Mouse (Mus musculus) neutrophil, adult 5-6 weeks (primary cell): ENCODE measurements around the gene Clcn6. TPM values are rescaled to one million over a fixed set of nuclear protein-coding genes. Genes with fewer than 3 reads are reported as not detected.

Experiments used
- ATAC-seq: fragments of 151-379, 151-347 bp; 2 replicates; pipeline ENCODE4 v1.8.0; 2017; ENCODE audit warnings: mild to moderate bottlenecking, moderate TSS enrichment; ENCODE audit not compliant: insufficient number of reproducible peaks, poor library complexity, low FRiP score, severe bottlenecking; ENCODE audit errors: extremely low read depth
- total RNA-seq: library from RNA; stranded (forward); fragments of 200-1000 nt; gene quantifications from 2 replicates; pipeline ENCODE4 v1.2.3, GENCODE M21; 2017

Clcn6 gene
- total RNA-seq, 1 experiment from 2014 or later = 14.9 TPM

DNA sequence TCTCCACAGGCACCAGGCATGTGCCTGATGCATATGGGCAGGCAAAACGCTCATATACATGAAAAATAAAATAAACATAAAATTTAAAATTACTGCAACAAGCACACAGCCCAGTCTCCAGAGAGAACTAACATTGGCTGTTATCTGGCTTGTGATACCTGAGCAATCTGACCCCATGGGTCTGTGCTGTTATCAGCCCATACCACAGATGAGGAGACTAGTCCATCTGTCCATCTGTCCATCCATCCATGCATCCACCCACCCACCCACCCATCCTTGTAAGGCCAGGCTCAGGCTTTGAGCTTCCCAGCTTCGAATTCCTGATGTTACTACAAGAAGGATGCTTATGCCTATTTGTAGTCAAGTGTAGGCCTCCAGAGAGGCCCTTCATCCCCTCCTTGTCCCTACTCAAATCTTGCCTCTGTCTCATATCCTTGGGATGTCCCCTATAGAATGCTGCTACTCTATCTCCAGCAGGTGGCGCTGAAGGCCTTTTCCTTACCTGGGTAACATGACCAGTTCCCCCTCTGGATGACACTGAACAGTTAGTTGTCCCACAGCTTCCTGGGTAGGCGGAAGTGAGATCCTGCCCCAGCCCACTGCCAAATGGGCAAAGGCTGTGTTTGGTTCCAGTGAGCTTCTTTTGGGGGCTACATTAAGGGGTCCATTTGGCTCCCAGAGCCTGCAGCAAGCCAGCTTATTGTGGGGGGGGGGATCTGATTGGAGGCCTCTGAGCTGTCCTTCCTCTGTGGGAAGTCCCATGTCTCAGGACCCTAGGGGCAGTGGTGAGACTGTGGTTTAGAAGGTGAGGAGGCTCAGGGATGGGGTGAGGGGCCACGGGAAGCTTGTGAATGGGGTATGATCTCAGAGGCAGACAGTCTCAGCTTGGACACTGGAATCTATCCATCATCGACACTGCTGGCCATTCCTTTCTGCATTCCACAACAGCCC lies 78.5 kb downstream of the Clcn6 start:
- ATAC-seq = peak; percentile 58

DNA sequence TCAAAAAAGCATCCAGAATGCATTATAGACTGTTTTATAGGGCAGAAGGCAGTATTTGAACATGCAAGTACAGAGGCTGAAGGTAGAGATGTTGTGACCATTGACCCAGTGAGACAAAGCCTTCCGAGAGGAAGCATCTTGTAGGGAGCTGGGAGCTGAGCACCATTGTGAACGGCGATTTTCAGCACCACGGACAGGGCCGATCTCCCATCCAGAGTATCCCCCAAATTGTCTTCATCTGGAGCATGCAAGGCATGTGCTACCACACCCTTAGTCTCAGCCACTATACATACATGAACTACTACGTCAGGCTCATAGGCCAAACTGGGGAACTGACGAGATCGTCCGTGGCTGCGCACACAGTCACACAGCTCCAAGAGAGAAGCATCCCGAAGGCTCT lies 81.5 kb downstream of the Clcn6 start:
- ATAC-seq = no peak

Other genes with a start within 250 kb of the Clcn6 start
- 44.7 and 50.8 TPM in 2 replicates for gene Zfp984, start 229.0 kb downstream of the Clcn6 start, total RNA-seq
- 10.3 and 10.8 TPM in 2 replicates for gene Zfp933, start 190.5 kb downstream of the Clcn6 start, total RNA-seq
- gene Miip, start 170.0 kb downstream of the Clcn6 start, total RNA-seq = 67.3 and 77.2 TPM in 2 replicates
- gene Fv1, start 169.8 kb downstream of the Clcn6 start, total RNA-seq = 20.9 and 22.0 TPM in 2 replicates
- gene Mfn2, start 134.1 kb downstream of the Clcn6 start, total RNA-seq = 22.2 and 28.7 TPM in 2 replicates
- gene Plod1, start 102.1 kb downstream of the Clcn6 start, total RNA-seq = 15.5 and 15.7 TPM in 2 replicates
- gene 2510039O18Rik, start 97.9 kb downstream of the Clcn6 start, total RNA-seq = 50.6 and 53.2 TPM in 2 replicates
- not detected in 2 replicates for gene Nppb, start 53.0 kb downstream of the Clcn6 start, total RNA-seq
- gene Nppa, start 38.1 kb downstream of the Clcn6 start, total RNA-seq = not detected in 2 replicates
- 10.0 and 20.0 TPM in 2 replicates for gene Mthfr, start 256 bp upstream of the Clcn6 start, total RNA-seq
- 19.3 and 20.5 TPM in 2 replicates for gene Agtrap, start 49.2 kb upstream of the Clcn6 start, total RNA-seq
- gene Mad2l2, start 91.6 kb upstream of the Clcn6 start, total RNA-seq = 8.7 and 12.2 TPM in 2 replicates
- 0.93 and 1.4 TPM in 2 replicates for gene Draxin, start 91.9 kb upstream of the Clcn6 start, total RNA-seq
- gene Fbxo6, start 113.3 kb upstream of the Clcn6 start, total RNA-seq = 10.2 and 11.3 TPM in 2 replicates
- gene Fbxo44, start 121.7 kb upstream of the Clcn6 start, total RNA-seq = 0.93 and 1.8 TPM in 2 replicates
- gene Fbxo2, start 121.8 kb upstream of the Clcn6 start, total RNA-seq = not detected in 2 replicates
- not detected in 2 replicates for gene Disp3, start 249.1 kb upstream of the Clcn6 start, total RNA-seq